Mouse (Mus musculus): Measurements from ENCODE around the gene Eef1akmt4. TPM values are rescaled to one million over a fixed set of nuclear protein-coding genes. Genes with fewer than 3 reads are reported as not detected.
A peak's percentile ranks its signal among the peaks of the same experiment; 100 is the strongest.

The Eef1akmt4 gene
- polyA plus RNA-seq (2011; ENCODE audit: insufficient read depth, insufficient read length, low replicate concordance, missing spikeins), result 1.1 and 4.3 TPM in 2 replicates

DNA sequence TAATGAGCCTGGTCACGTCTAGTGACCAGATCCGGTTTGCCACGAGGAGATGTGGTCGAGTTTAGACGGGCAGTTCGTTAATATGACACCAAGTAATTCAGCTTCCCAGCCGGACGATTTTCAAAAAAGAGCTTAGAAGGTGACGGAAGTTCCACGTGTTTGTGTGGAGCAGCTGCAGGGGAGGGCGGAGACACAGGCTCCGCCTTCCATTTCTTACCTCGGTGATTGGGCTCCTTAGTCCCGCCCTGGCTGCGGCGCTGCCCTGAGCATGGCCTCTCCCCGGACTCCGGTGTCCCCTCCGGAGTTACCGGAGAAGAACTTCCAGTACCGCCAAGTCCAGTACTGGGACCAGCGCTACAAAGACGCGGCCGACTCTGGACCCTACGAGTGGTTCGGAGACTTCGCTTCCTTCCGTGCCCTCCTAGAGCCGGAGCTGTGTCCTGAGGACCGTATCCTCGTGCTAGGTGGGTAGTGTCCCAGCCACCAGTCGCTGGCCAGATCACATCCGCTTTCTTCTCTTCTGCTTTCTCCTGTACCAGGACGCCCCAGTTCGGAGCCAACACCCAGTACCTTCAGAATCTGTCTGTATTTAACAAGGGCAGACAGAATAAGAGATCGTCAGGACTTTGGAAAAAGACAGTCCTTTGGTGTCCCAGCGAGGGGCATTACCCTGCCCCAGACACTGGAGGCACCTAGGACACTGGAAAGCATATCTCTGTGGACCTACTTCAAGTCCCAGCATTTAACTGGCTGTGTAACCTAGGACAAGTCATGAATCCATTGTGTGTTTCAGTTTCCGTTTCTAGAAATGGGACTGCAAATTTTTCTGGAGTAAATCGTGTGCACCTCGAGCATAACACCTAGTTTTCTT lies at the start of gene Eef1akmt4, which contains the start of the genes Gm49333 and Alg3:
TSS of gene Eef1akmt4 (plus strand) at position 237 of the 871 bp plus-strand sequence.
TSS of gene Gm49333 (plus strand) at position 254 of the 871 bp plus-strand sequence.
TSS of gene Alg3 (minus strand) at position 379 of the 871 bp plus-strand sequence.
- WGBS, result 1% methylated on average over 41 of the region's 41 CpGs
- H3K27ac ChIP-seq (ENCODE audit: control insufficient read depth, insufficient read depth, low read depth, low read length, poor library complexity), result no peak within 1 kb of the TSS
- no peaks in the 10 kb centered on the region for H3K4me1 ChIP-seq (ENCODE audit: control insufficient read depth, insufficient read depth, low read length)
- TF ChIP-seq POLR2A (IDR thresholded peaks at IDR 0.05; ENCODE audit: borderline replicate concordance, control insufficient read depth, low read depth, low read length), result peak; percentile 51; the same call in 1 of the 2 replicates
- no peak for TF ChIP-seq CTCF (IDR thresholded peaks at IDR 0.05; ENCODE audit: control insufficient read depth, insufficient read depth, low read length)
- peak within 1 kb of the TSS; percentile 100 for H3K4me3 ChIP-seq (replicated peaks; ENCODE audit: control insufficient read depth, low read depth, low read length)

DNA sequence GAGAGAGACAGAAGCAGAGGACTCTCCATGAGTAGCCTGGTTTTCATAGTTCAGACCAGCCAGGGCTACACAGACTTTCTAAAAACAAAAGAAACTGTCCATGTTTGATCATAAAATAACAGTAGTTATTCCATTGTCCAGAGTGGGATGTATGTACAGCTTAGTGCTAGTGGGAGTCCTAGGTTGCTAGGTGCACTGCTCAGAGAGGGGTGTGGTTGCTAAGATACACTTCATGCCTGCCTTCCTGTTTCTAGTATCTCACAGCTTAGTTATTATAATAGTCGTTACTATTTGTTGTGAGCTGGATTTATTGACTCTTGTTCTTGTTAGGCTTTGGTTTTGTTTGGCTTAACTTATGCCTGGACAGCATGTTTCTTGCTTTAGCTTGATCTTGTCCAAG lies 46.3 kb upstream of the Eef1akmt4 start:
- Histone ChIP-seq H3K27ac (ENCODE audit: control insufficient read depth, insufficient read depth, low read depth, low read length, poor library complexity) (no peak overlapping the region), H3K4me3 (replicated peaks; ENCODE audit: control insufficient read depth, low read depth, low read length) (no peak overlapping the region), H3K4me1 (ENCODE audit: control insufficient read depth, insufficient read depth, low read length) (no peaks in the 10 kb centered on the region)
- 32% methylated on average over 1 of the region's 1 CpGs for WGBS
- TF ChIP-seq CTCF (IDR thresholded peaks at IDR 0.05; ENCODE audit: control insufficient read depth, insufficient read depth, low read length), result no peak
- no peak for TF ChIP-seq POLR2A (IDR thresholded peaks at IDR 0.05; ENCODE audit: borderline replicate concordance, control insufficient read depth, low read depth, low read length)

DNA sequence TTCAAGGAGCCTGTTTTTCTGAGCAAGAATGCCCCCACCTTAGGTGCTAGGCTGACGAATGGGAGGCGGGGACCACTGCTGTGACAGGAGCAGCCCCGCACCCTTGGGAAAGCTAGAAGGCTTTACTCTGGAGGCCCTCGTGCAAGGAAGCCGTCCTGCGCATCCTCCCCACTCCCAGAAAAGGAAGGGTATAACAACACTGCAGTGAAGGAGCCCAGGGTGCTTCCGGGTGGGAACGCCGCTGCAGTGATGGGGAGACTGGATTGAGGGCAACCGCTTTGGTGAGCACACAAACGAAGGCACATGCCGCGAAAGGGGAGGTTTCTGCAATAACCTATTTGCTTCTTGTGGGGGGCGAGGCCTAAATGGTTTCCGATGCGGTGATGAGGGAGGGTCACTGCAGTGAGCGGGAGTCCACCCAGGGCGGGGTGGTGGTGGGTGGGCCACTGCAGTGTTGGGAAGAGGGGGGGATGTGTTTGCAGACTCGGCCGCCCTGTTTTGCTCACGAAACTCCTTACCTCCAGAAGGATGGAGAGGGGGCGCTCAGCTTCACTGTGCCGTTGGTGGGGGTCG lies 21.9 kb upstream of the Eef1akmt4 start, which contains the start of gene Vwa5b2:
TSS of gene Vwa5b2 (plus strand) at position 106 of the 573 bp plus-strand sequence.
- TF ChIP-seq POLR2A (IDR thresholded peaks at IDR 0.05; ENCODE audit: borderline replicate concordance, control insufficient read depth, low read depth, low read length), result no peak
- no peak for TF ChIP-seq CTCF (IDR thresholded peaks at IDR 0.05; ENCODE audit: control insufficient read depth, insufficient read depth, low read length)
- H3K27ac ChIP-seq (ENCODE audit: control insufficient read depth, insufficient read depth, low read depth, low read length, poor library complexity), result no peak within 1 kb of the TSS
- H3K4me3 ChIP-seq (replicated peaks; ENCODE audit: control insufficient read depth, low read depth, low read length), result no peak within 1 kb of the TSS
- H3K4me1 ChIP-seq (ENCODE audit: control insufficient read depth, insufficient read depth, low read length), result no peaks in the 10 kb centered on the region
- WGBS, result 5% methylated on average over 24 of the region's 24 CpGs

DNA sequence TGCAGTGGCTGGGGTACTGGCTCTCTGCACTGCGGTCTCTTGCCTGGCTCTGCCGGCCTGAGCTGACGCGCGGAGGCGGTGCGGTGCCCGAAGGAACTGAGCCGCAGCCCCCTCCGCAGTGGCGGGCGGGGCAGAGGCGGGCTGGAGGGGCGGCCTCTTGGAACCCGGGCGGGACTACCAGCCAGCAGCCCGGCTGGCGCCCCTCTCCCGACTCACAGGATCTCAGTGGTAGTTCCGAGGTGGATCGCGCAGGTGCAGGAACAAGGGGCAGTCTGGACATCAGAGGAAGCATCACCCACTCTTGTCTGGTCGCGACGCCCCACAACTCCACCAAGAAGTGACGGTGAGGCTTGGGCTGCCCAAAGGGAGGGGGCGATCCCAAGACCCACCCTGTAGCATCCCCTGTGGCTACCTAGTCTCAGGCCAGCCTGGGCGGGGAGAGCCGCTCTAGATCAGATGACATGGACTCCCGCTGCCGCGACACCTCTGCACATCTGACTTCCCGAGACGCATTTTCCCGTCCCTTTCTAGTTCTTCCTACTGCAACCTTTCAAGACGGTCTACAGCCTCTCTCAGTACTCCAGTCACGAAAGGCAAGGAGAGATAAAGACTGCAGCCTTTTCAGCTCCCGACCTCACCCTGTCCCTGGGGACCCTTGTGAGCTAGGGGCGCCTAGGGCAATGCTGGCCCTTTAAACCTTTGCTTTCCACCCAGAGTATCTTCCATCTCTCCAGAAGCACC lies 21.3 kb upstream of the Eef1akmt4 start:
- Histone ChIP-seq H3K4me3 (replicated peaks; ENCODE audit: control insufficient read depth, low read depth, low read length) (no peak overlapping the region), H3K4me1 (ENCODE audit: control insufficient read depth, insufficient read depth, low read length) (no peaks in the 10 kb centered on the region), H3K27ac (ENCODE audit: control insufficient read depth, insufficient read depth, low read depth, low read length, poor library complexity) (no peak overlapping the region)
- TF ChIP-seq CTCF (IDR thresholded peaks at IDR 0.05; ENCODE audit: control insufficient read depth, insufficient read depth, low read length) (no peak), POLR2A (IDR thresholded peaks at IDR 0.05; ENCODE audit: borderline replicate concordance, control insufficient read depth, low read depth, low read length) (no peak)
- under 1% methylated on average over 39 of the region's 39 CpGs for WGBS

DNA sequence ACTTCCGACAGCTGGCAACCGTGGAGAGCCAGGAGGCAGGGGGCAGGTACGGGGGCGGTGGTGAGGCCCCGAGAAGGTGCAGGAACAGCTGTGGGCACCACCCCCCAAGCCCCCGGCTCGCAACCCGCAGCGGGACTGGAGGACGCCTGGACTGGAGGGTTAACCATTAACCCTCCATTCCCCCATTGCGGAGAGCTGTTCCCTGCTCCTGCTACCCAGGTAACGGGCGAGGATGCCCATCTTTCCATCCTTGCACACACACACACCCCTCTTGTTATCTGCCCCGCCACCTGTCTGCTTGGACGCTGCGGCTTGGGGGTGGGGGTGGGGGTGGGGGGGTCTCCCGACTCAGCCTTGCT lies 20.7 kb upstream of the Eef1akmt4 start:
- WGBS, result 7% methylated on average over 17 of the region's 17 CpGs

DNA sequence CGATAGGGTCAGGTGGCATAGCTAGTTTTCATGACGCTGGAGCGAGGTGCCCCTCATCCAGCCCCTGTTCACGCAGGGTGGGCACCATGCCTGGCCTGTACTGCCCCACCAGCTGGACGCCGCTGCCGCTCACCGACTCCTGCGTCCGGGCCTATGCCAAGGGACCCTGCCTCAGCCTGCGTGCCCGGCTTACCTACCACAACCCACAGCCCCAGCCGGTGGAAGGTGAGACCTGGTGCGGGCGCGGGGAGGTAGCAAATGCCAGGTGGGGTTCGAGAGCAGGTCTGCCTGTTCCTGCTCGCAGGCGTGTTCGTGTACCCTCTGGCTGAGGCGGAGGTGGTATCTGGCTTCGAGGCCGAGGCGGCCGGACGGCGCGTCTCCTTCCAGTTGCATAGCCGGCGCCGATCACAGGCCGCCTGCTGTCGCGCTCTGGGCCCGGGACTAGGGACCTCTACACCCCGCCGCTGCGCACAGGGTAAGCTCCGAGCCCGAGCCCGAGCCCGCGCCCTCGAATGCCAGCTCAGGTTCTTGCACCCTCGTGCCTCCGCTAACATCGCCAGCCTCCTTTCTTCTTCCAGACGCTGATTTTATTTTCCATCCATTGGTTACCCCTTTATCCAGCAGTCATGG lies 20.2 kb upstream of the Eef1akmt4 start:
- 6% methylated on average over 48 of the region's 48 CpGs for WGBS
- Histone ChIP-seq H3K4me3 (replicated peaks; ENCODE audit: control insufficient read depth, low read depth, low read length) (no peak overlapping the region), H3K27ac (ENCODE audit: control insufficient read depth, insufficient read depth, low read depth, low read length, poor library complexity) (no peak overlapping the region), H3K4me1 (ENCODE audit: control insufficient read depth, insufficient read depth, low read length) (no peaks in the 10 kb centered on the region)
- no peak for TF ChIP-seq POLR2A (IDR thresholded peaks at IDR 0.05; ENCODE audit: borderline replicate concordance, control insufficient read depth, low read depth, low read length)
- TF ChIP-seq CTCF (IDR thresholded peaks at IDR 0.05; ENCODE audit: control insufficient read depth, insufficient read depth, low read length), result no peak

More for the DNA sequence above, 20.7 kb upstream of the Eef1akmt4 start:
- H3K4me1 ChIP-seq (ENCODE audit: control insufficient read depth, insufficient read depth, low read length), result no peaks in the 10 kb centered on the region
- no peak overlapping the region for H3K27ac ChIP-seq (ENCODE audit: control insufficient read depth, insufficient read depth, low read depth, low read length, poor library complexity)
- no peak overlapping the region for H3K4me3 ChIP-seq (replicated peaks; ENCODE audit: control insufficient read depth, low read depth, low read length)
- no peak for TF ChIP-seq CTCF (IDR thresholded peaks at IDR 0.05; ENCODE audit: control insufficient read depth, insufficient read depth, low read length)
- no peak for TF ChIP-seq POLR2A (IDR thresholded peaks at IDR 0.05; ENCODE audit: borderline replicate concordance, control insufficient read depth, low read depth, low read length)

DNA sequence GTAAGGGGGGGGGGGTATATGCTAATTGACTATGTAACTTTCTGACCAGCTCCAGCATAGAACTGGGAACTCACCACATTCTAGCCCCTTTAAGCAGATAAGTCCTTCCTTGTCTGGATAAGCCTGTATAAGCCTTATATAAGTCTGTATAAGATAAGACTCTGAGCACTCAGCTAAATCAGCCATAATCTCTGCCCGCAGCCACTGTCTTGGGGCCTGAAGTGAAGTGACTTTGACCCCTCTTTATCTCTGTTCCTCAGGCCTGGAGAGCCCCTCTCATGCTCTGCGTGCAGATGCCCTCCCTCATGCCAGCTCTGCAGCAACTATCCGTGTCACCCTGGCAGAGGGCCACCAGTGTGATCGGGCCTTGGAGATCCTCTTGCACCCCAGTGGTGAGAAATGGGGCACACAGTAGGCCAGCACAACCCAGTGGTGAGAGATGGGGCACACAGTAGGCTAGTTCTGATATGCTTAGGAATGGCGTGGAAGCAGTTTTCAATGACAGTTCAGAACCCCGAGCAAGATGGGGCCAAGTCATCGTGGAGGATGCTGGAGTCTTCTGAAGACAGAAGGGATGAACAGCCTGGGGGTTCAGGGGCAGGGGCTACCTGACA lies 16.2 kb upstream of the Eef1akmt4 start:
- 70% methylated on average over 7 of the region's 7 CpGs for WGBS
- H3K27ac ChIP-seq (ENCODE audit: control insufficient read depth, insufficient read depth, low read depth, low read length, poor library complexity), result no peak overlapping the region
- no peak overlapping the region for H3K4me3 ChIP-seq (replicated peaks; ENCODE audit: control insufficient read depth, low read depth, low read length)
- TF ChIP-seq CTCF (IDR thresholded peaks at IDR 0.05; ENCODE audit: control insufficient read depth, insufficient read depth, low read length), result no peak
- no peak for TF ChIP-seq POLR2A (IDR thresholded peaks at IDR 0.05; ENCODE audit: borderline replicate concordance, control insufficient read depth, low read depth, low read length)
- H3K4me1 ChIP-seq (ENCODE audit: control insufficient read depth, insufficient read depth, low read length), result no peaks in the 10 kb centered on the region

All from bone marrow, adult 2 months (tissue).